Mouse (Mus musculus) T-cell, adult 2 months (primary cell): Measurements from ENCODE around the gene Has3.
"Not testable (repeated sequence)": the region's sequence is repeated elsewhere in the genome, so short reads cannot be mapped to it uniquely, and the experiment has no call there.

Experiments
- DNase-seq: peaks from one replicate; pipeline ENCODE4 v3.0.0; 2022; ENCODE audit warnings: low spot score

The Has3 gene

GRCm38 (mm10) chr8:106887336-106888189 lies 17.5 kb downstream of the Has3 start:
- peak; percentile 72 for DNase-seq

- DNase-seq: no peak
Measured at GRCm38 (mm10) chr8:106888803-106889202, 18.8 kb downstream of the Has3 start.

- peak; percentile 34 for DNase-seq
Measured at GRCm38 (mm10) chr8:106892210-106892805, 22.3 kb downstream of the Has3 start.

- DNase-seq: peak; percentile 6
Measured at GRCm38 (mm10) chr8:106892806-106893451, 22.9 kb downstream of the Has3 start.

- peak; percentile 87 for DNase-seq
Measured at GRCm38 (mm10) chr8:106893481-106894156, 23.6 kb downstream of the Has3 start, which contains the start of gene Utp4. Gene Utp4 (plus strand): TSS chr8:106893636.

GRCm38 (mm10) chr8:106899473-106899872 lies 29.4 kb downstream of the Has3 start:
- DNase-seq: no peak

GRCm38 (mm10) chr8:106905727-106906480 lies 35.9 kb downstream of the Has3 start:
- peak; percentile 32 for DNase-seq

- DNase-seq: no peak
Measured at GRCm38 (mm10) chr8:106906635-106907034, 36.6 kb downstream of the Has3 start.

GRCm38 (mm10) chr8:106907450-106907849 lies 37.4 kb downstream of the Has3 start:
- no peak for DNase-seq

GRCm38 (mm10) chr8:106908291-106908690 lies 38.2 kb downstream of the Has3 start:
- no peak for DNase-seq

GRCm38 (mm10) chr8:106913631-106914030 lies 43.6 kb downstream of the Has3 start:
- no peak for DNase-seq

GRCm38 (mm10) chr8:106919721-106920394 lies 49.8 kb downstream of the Has3 start:
- DNase-seq: no peak

- no peak for DNase-seq
Measured at GRCm38 (mm10) chr8:106920395-106920741, 50.3 kb downstream of the Has3 start.

GRCm38 (mm10) chr8:106924057-106924456 lies 54.0 kb downstream of the Has3 start:
- DNase-seq: no peak

- DNase-seq: no peak
Measured at GRCm38 (mm10) chr8:106924904-106925349, 54.9 kb downstream of the Has3 start.

- DNase-seq: no peak
Measured at GRCm38 (mm10) chr8:106925446-106925845, 55.4 kb downstream of the Has3 start.

- peak; percentile 47 for DNase-seq
Measured at GRCm38 (mm10) chr8:106927247-106927646, 57.2 kb downstream of the Has3 start.

GRCm38 (mm10) chr8:106928182-106928581 lies 58.1 kb downstream of the Has3 start:
- not testable (repeated sequence) for DNase-seq

- no peak for DNase-seq
Measured at GRCm38 (mm10) chr8:106929155-106929913, 59.3 kb downstream of the Has3 start.

- DNase-seq: no peak
Measured at GRCm38 (mm10) chr8:106929921-106930320, 59.9 kb downstream of the Has3 start.
